Mouse (Mus musculus) CD8-positive naive resting alpha-beta T cell, adult 2 months (primary cell): ENCODE measurements around the gene Nln.

Experiments used
- DNase-seq, 2 experiments: peaks; one replicate each; pipeline ENCODE4 v3.0.0; 2022; ENCODE audit warnings: low read depth in 2 of 2, low spot score in 2 of 2

The Nln gene

DNA sequence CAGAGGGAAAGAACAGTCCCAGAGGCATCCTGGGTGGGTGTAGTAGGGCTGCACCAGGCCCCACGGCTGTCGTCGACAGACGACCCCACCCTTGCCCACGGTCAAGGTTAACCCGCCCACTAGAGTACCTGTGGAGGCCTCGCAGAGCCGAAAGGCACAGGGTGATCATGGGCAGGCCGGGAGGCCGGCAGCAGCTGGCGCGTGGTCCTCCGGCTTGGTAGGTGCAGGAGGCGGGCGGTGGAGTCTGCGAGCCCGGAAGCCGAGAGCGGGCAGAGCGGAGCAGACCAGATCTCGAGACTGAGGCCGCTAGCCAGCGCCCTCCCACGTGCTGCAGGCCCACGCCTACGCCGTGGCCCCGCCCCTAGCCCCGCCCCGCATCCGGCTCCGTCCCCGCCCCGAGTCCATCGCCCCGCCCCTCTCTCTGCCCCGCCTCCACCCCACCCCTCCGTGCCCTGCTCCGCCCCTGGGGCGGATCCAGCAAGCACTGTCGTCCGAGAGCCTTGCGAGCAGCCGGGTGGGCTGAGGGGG lies at the start of gene Nln, which contains the start of gene Sgtb:
TSS of gene Nln (minus strand) at position 327 of the 528 bp plus-strand sequence.
TSS of gene Sgtb (plus strand) at position 454 of the 528 bp plus-strand sequence.
- peak; percentile 56 to 65 for DNase-seq

GRCm38 (mm10) chr13:104155686-104156085 lies 46.3 kb upstream of the Nln start:
- no peak for DNase-seq

DNA sequence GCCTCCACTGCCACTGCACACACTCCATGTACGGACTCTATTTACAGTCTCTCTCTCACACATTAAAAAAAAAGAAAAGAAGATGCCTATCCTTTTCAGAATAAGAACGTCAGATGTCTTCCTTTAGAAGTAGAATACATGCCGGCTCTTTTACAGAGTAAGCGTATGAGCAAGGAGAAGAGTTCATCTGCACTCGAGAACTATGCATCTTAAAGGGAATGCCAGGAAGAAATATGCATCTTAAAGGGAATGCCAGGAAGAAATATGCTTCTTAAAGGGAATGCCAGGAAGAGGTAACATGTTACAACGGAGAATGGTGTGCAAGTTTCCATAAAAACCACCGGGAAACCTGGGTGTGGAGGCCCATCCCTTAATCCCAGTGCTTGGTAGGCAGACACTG lies 45.7 kb upstream of the Nln start:
- DNase-seq = no peak

DNA sequence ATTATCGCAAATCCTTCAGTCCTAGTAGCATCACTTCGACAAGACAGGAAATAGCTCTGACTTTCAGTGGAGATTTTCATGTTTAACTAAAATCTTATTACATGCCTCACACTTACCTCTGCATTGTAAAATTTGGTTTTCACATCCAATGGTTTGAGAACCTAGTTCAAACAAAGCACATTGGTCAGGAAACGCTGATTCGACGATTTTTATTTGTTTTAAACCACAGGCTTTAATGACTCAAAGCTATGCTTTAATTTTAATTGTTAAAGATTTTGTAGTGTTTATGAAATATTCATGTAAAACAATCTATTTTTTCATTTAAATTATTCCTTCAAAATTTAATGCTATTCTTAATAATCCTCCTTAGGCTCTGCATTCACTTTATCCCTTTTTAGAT lies 44.8 kb upstream of the Nln start:
- no peak for DNase-seq

DNA sequence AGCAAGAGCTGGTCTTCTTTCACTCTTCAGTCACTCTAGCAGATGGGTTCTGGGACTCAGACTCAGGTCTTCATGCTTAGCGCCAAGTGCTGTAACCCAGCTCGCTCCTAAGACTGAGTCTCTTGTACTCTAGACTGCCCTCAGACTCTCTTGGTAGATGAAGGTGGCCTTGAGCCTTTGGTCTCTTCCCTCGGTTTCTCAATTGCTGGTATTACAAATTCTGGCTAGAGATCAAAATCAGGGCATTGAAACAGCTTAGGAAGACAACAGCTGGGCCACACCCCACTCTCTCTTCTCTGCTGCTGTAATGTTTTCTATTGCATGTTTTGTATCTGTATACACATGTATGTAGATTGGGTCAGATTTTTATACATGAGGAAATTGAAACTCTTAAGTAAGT lies 36.2 kb upstream of the Nln start:
- no peak for DNase-seq

GRCm38 (mm10) chr13:104144871-104145270 lies 35.5 kb upstream of the Nln start:
- DNase-seq = no peak

- peak; percentile 75 to 87 for DNase-seq
Observed at GRCm38 (mm10) chr13:104139369-104140209, 30.2 kb upstream of the Nln start.

DNA sequence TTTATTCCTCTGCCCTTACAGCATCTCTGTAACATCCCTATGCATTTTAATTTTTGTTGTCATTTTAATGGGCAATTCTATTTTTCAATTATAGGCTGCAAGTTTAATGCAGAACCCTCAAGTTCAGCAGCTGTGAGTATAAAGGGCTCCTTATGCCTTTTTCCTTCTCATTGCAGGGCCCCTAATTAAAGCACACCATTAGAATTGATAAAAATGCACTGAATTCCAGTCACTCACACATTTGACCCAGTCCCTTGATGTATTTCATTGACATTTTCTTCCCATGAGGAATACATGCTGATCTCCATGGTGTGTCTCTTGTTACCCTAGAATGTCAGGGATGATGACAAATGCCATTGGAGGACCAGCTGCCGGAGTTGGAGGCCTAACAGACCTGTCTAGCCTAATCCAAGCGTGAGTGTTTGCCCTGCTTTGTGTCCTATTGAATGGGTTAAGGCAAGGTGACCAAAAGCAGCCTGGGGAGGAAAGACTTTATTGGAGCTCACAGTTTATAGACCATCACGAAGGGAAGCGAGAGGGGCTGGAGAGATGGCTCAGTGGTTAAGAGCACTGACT lies 25.2 kb upstream of the Nln start:
- DNase-seq = no peak

GRCm38 (mm10) chr13:104132561-104132960 lies 23.1 kb upstream of the Nln start:
- DNase-seq = no peak

- no peak for DNase-seq
Observed at GRCm38 (mm10) chr13:104123662-104124381, 14.4 kb upstream of the Nln start.

DNA sequence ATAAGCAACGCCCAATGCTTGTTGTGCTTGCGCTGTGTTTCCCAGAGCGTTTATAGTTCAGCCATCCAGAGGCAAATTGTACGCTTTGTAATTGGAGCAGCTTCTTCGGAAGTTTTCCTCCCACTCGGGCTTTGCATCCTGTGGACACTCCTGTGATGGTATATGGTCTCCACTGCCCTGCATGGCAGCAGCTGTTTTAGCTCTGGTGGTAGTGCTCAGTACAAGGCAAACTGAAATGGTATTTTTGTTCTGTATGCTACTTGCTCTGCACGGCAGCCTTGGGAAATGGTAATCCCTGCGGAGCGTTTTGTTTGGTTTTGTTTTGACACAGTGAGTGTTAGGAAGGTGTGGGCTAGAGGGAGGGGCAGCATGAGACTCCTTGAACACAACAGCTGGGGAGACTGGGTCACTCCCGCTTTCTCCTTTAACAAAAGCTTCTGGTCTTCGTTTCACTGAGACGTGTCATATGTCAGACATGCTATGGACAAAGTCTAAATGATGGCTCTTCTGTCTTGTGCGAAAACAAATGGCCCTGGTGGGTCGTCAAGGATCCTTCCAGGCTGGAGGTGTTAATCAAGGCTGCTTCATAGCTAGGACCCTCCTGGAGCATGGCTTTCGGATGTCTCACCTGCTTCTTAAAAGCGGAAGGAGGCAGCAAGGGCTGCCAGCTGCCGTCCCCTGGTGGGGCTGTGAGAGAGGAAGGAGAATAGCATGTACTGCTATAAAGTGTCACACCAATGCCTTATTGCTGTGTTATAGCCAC lies 12.8 kb upstream of the Nln start:
- no peak for DNase-seq

DNA sequence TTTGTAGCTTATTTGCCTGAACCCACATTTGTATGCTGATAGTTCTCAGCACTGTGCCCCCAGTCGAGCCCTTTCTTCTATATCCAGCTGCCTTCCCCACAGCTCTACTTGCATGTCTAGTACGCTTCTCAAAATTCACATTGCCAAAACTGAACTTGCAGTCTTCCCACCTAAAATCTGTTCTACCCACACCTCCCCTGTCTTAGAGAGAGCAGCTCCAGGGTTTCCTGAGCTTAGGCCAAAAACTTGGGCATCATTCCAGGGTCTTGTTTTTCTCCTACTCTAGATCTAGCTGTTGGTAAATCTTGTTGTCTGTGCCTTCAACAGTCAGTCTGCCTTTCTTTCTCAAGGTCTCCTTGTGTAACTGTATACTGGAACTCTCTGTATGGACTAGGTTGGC lies 5.4 kb upstream of the Nln start:
- no peak for DNase-seq

DNA sequence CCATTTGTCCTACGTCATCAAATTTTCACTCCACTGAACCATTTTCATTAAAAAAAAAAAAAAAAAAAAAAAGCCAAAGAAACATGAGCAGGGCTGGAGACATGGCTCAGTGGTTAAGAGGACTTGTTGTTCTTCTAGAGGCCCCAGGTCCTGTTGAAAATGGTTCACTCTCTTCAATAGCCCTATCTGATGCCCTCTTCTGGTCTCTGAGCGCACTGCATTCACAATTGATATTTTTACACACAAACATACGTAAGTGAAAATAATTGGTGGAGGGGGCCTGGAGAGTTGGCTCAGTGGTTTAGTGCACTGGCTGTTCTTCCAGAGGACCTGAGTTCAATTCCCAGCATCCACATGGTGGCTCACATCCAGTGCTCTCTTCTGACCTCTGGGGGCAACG lies 4.4 kb upstream of the Nln start:
- DNase-seq = no peak

DNA sequence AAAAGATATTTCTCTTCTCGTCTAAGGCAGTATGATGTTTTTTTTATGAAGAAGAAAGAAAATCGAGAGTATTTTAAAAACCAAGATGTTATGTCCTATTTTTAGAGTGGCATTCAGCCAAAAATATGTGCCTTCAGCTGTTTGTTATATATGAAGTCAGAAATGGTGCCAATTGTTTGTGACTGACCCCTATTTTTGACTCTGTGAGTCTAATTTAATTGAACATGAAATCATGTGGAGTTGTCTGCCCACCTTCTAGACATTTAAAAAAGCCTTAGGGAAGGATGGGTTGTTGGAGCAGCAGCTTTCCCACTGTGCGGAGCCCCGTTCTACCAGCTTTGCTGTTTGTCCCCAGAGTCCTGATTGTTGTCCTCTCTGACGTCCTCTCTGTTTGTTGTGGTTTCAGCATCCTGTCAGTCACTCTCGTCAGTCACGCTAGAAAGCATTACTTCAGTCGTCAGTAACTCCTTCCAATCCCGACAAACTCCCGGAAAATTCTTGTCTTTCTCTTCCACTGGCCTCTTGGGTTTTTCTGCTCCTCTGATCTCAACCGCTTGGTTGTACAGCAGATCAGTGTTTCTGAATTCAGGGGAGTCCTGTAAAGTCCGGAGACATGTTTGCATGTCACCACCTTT lies 3.0 kb upstream of the Nln start:
- peak in 1 of 2 experiments; percentile 11 for DNase-seq

DNA sequence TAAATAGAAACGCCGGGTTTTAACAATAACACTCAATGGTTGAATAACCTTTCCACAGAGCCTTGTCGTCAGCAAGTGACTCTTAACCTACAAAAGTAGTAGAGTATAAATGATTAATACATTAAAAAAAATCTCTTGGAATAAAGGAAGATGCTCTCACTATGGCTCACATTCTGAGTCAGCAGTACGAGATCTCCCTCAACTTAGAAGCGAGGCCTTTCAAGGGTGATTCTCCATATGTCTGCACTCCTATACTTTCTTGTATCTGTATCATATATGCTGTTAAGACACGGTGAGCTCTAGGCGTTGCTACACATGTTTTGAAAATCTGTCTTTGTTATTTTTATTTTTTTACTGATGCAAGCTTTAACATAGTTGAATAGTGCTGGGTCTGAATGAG lies 1.1 kb upstream of the Nln start:
- no peak for DNase-seq

DNA sequence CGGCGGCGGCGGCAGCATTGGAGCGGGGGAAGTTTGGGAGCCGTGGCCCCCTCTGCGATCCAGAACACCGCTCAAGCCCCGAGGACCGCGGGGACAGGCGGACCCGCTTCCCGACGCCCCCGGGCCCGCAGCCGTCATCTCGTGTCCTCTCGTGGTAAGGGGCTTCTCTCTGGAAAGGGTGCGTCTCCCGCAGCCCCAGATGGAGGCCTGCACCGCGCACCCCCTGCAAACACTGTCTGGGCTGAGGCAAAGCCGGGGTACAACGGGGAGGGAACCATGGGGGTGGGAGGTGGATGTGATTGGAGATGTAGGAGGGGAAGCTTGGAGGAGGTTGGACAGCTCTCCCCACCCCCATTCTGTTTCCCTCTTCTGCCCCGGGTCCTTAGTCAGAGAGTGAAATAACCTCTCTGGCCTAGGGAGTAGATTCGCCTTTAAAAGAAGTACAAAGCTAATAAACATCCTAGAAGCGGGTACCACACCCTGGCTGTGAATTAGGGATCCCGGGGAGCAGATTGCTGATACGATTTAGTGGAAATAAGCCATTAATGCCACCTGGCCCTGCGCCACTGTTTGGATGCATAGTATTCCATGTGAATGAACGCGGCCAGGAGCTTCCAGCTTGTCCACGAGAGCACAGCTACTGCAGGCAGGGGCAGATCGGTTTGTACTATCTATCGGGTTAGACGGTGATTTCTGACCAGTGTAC lies 555 bp upstream of the Nln start:
- DNase-seq = peak in 1 of 2 experiments; percentile 4

GRCm38 (mm10) chr13:104108651-104109287 lies 645 bp downstream of the Nln start:
- no peak for DNase-seq

DNA sequence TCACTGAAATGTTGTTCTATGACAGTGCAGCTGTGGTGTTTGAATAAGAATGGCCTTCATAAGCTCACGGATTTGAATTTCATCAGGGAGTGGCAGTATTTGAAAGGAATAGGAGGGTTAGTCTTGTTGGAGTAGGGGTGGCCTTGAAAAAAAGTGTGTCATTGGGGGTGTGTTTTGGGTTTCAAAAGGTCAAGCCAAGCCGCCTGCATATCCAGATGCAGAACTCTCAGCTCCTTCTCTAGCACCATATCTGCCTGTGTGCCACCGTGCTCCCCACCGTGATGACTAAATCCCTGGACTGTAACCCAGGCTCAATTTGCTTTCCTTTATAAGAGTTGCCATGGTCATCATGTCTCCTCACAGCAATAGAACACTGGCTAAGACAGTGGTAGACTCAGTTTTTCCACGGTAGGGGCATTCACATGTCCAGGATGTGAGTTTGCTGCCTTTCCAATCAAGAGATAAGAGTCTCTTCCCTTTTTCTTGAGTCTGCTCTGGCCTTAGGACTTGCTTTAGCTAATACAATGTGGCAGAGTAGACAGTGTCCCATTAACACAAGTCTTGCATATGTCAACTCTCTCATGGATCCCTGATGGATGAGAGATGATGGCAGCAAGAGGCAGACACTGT lies 7.7 kb downstream of the Nln start:
- DNase-seq = no peak

GRCm38 (mm10) chr13:104100416-104100815 lies 9.0 kb downstream of the Nln start:
- no peak for DNase-seq
